Mouse (Mus musculus): ENCODE results near the gene Ppfibp1.

Gene Ppfibp1

GRCm38 (mm10) chr6:147042291-147043290 lies 154.3 kb downstream of the Ppfibp1 start, which contains the start of gene Mrps35:
Gene Mrps35 (plus strand): TSS chr6:147042764.
- peak; percentile 91 for DNase-seq (ENCODE audit: low spot score)

DNA sequence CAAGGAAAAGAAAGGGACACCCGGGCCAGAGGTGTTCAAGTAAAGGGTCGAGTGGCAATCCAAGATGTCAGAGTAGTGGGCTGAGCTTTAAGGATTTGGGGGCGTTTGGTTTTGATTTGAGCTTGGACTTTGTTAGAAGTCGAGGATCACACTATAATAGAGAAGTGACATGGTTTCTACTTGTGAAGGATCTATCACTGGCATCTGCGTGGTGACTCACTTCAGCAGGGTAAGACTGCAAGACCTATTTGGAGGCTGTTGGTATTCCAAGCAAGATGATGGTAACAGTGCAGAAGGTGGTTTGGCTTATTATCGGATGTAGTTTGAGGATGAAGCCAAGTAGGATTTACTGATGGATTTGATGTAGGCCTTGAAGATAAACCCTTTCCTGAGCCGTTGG lies 155.3 kb downstream of the Ppfibp1 start:
- DNase-seq (ENCODE audit: low spot score): no peak

DNA sequence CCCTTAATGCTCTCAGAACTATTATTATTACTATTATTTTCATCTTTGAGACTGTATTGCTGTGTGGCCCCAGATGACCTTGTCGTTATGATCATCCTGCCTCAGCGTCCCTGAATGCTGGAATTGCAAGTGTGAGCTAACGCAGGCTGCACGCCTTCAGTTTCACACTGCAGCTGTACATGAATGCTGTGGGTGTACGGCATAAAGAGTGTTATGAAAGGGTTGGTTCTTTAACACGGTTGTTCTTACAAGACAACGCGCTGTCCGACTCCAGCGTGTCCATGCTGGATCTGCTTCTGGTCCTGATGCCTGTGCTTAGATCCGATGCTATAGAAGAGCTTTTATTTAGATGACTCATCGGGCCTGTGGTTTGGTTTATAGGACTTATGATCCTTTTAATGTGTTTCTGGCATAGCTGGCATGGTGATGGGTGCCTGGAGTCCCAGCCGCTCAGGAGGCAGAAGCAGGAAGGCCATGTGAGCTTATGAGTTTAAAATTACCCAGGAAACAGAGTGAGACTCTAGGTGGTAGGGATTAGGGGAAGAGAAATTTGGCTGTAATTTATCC lies 161.0 kb downstream of the Ppfibp1 start:
- no peak for DNase-seq (ENCODE audit: low spot score)

DNA sequence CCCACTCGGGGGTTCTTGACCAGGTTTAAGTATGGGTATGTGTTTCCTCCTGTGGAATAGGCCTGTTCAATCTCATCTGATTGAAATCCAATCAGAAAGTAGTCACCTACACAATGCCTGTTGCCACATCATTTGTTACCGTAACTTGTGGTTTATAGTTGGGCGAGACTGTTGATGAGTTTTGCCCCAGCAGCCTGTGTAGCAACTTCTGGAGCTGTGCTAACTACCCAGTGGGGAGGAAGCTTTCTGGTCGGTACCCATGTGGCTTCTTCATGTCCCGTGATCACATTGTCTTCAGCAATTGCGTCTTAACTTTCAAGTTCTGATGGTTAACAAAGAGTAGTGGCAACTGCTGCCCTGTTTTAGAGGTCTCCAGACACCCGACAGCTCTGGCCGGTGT lies 163.4 kb downstream of the Ppfibp1 start:
- DNase-seq (ENCODE audit: low spot score): no peak

- DNase-seq (ENCODE audit: low spot score): no peak
Observed at GRCm38 (mm10) chr6:147052440-147052839, 164.2 kb downstream of the Ppfibp1 start.

GRCm38 (mm10) chr6:147053785-147054646 lies 165.7 kb downstream of the Ppfibp1 start:
- no peak for DNase-seq (ENCODE audit: low spot score)

GRCm38 (mm10) chr6:147055374-147055977 lies 167.2 kb downstream of the Ppfibp1 start:
- no peak for DNase-seq (ENCODE audit: low spot score)

- peak; percentile 16 for DNase-seq (ENCODE audit: low spot score)
Observed at GRCm38 (mm10) chr6:147059326-147059725, 171.0 kb downstream of the Ppfibp1 start.

DNA sequence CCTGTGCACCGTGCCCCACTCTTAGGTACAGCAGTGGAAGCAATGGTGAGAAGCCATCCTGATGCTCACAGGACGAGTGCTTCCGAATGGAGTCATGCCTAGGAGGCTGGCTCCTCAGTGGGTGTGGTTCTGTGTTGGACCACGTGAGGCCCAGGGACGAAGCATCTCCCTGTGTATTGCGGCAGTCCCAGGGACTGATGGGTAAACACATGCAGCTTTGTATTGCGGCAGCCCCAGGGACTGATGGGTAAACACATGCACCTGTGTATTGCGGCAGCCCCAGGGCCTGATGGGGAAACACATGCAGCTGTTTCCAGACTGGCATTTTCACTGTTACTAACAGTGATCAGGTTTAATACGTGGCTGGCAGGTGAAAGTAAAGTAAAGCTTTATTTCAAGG lies 173.3 kb downstream of the Ppfibp1 start:
- no peak for DNase-seq (ENCODE audit: low spot score)

DNA sequence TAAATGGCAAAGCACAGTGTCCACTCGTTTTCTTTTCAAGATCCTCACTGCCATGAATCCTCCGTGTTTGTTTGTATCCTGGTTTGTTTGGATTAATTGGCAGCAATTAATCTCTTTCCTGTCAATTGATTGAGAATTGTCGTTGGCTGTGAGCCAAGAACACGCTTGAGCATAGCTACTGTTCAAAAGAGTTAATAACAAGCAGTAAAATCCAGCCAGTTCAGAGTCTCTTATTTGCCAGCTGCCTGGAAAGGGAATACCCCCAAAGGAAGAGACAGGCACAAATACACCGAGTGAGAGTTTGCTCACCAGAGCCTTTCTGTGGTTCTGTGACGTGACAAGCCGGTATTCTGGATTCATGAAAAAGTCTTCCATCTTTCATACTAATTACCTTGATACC lies 173.7 kb downstream of the Ppfibp1 start:
- no peak for DNase-seq (ENCODE audit: low spot score)

- DNase-seq (ENCODE audit: low spot score): no peak
Observed at GRCm38 (mm10) chr6:147062694-147063093, 174.4 kb downstream of the Ppfibp1 start.

GRCm38 (mm10) chr6:147064226-147064943 lies 176.1 kb downstream of the Ppfibp1 start:
- no peak for DNase-seq (ENCODE audit: low spot score)

DNA sequence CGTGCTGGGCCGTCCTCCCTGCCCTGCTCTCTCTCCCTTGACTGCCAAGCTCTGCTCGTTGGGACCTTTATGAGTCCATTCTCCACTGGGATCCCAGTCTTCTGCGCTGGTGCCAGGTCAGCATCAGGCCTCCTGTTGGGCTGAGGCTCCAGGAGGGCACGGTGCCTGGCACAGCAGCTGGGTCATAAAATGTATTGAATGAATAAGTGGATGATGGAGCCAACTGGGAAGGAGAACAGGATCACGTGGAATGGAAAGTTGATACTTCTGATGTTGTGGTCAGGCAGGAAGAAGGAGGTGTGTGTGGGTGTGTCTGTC lies 176.6 kb downstream of the Ppfibp1 start:
- no peak for DNase-seq (ENCODE audit: low spot score)

GRCm38 (mm10) chr6:147075808-147076387 lies 187.6 kb downstream of the Ppfibp1 start:
- peak; percentile 11 for DNase-seq (ENCODE audit: low spot score)

DNA sequence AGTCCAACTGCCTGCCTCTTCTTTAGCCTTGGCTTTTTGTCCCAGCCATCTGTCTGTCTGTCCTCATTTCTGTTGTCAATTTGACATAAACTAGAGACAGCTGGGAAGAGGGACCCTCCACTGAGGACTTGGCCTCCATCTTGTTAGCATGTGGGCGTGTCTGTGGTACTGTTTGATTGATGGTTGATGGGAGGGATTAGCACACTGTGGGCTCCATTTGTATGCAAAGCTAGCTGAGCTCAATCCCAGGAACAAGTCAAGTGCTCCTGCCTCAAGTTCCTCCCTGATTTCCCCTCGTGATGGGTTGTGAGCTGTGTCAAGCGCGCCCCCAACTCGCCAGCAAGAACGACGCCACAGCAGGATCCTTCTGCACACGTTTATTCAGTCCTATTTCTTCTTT lies 188.6 kb downstream of the Ppfibp1 start:
- DNase-seq (ENCODE audit: low spot score): no peak

DNA sequence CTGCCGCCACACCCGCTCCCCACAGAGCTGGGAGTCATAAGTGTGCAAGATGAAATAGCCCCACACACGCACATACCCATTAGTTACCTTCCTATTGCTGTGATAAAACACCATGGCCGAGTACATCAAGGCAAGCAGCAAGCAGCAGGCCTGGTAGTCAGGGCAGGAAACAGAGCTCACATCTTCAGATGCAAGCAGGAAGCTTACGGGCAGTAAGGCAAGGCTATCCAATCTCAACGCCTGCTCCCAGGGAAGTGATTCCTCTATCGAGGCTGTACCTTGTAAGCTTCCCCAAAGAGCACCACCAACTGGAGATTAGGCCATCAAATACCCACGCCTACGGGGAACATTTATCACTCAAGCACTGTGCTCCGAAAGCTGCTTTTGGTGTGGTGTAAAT lies 191.6 kb downstream of the Ppfibp1 start:
- no peak for DNase-seq (ENCODE audit: low spot score)
